Mouse (Mus musculus): ENCODE results near the gene Pidd1.
A peak's percentile ranks its signal among the peaks of the same experiment; 100 is the strongest.

The Pidd1 gene

GRCm38 (mm10) chr7:141434464-141434863 is 9.4 kb downstream of the Pidd1 start:
- DNase-seq: peak; percentile 47

GRCm38 (mm10) chr7:141433517-141434400 is 10.1 kb downstream of the Pidd1 start:
- no peak for DNase-seq

- no peak for DNase-seq
Observed at GRCm38 (mm10) chr7:141432741-141433516, 10.9 kb downstream of the Pidd1 start.

GRCm38 (mm10) chr7:141432186-141432611 is 11.6 kb downstream of the Pidd1 start:
- DNase-seq: no peak

- no peak for DNase-seq
Observed at GRCm38 (mm10) chr7:141431434-141432185, 12.2 kb downstream of the Pidd1 start.

GRCm38 (mm10) chr7:141430585-141431240 is 13.1 kb downstream of the Pidd1 start:
- no peak for DNase-seq

GRCm38 (mm10) chr7:141429840-141430584 is 13.8 kb downstream of the Pidd1 start:
- DNase-seq: no peak

GRCm38 (mm10) chr7:141429310-141429709 is 14.5 kb downstream of the Pidd1 start, which contains the start of gene Cend1:
Cend1 (minus strand) TSS chr7:141429491.
- DNase-seq: peak; percentile 72

- DNase-seq: no peak
Observed at GRCm38 (mm10) chr7:141428701-141429100, 15.1 kb downstream of the Pidd1 start.

- DNase-seq: no peak
Observed at GRCm38 (mm10) chr7:141426948-141427730, 16.7 kb downstream of the Pidd1 start.

GRCm38 (mm10) chr7:141423811-141424210 is 20.0 kb downstream of the Pidd1 start:
- no peak for DNase-seq

GRCm38 (mm10) chr7:141420030-141420702 is 23.7 kb downstream of the Pidd1 start:
- no peak for DNase-seq

GRCm38 (mm10) chr7:141418970-141419369 is 24.9 kb downstream of the Pidd1 start:
- peak; percentile 70 for DNase-seq

GRCm38 (mm10) chr7:141417731-141418681 is 25.8 kb downstream of the Pidd1 start:
- no peak for DNase-seq

GRCm38 (mm10) chr7:141416144-141416841 is 27.5 kb downstream of the Pidd1 start:
- no peak for DNase-seq

GRCm38 (mm10) chr7:141413809-141414584 is 29.8 kb downstream of the Pidd1 start, which contains the start of gene Gatd1:
Gatd1 (minus strand) TSS chr7:141414136.
- DNase-seq: peak; percentile 100

GRCm38 (mm10) chr7:141413331-141413730 is 30.5 kb downstream of the Pidd1 start:
- DNase-seq: no peak
